13 mouse cellular contexts compared by ENCODE assay signal in the genomic region with DNA sequence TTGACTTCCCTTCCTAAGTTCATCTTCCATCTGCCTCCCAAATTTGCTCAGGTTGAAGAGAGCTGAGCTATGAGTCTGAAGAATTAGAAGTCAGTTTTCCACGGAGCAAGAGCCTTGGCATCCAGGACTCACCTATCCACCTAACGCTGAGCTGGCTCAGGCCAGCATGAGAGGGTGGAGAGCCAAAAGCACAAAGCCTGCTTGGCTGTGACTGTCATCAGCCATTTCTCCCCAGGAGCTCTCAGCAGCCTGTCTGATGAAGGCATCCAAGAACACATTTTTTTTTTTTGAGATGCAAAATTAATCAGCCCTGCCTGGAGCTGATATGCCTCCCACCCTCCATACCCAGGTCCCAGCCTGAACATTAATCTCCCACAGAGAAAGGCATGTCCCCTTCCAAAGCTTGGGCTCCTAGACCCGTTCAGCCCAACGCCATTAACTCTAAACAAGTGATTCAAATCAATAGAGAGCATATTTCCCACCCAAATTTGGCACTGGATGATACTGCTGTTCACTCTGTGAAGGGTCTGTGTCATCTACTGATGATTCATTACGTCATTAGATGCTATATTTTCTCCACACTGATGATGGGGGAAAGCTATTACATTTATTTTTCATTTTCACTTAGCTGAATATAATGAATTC.
DNase-seq lines count a peak whose midpoint lies in the region; ATAC-seq and TF ChIP-seq lines count a peak whose summit lies in the region.
"Had no signal": no experiment of that assay in that cellular context is flagged by ENCODE, and none has a peak within 500 bp of the region (broad histone marks: within the 10 kb centered on the region; RNA-seq: fewer than 3 reads in every experiment).

No protein-coding gene starts in this region.

- WGBS in midbrain, embryonic 12.5 days = 67% methylated on average over 5 of the region's 5 CpGs
- WGBS in midbrain, embryonic 11.5 days = 71% methylated on average over 5 of the region's 5 CpGs
- 52% methylated on average over 5 of the region's 5 CpGs for WGBS in forebrain, embryonic 14.5 days
- WGBS in midbrain, postnatal 0 days = 29% methylated on average over 5 of the region's 5 CpGs
- 71% methylated on average over 5 of the region's 5 CpGs for WGBS in heart, embryonic 12.5 days
- WGBS in embryonic facial prominence, embryonic 10.5 days = 78% methylated on average over 5 of the region's 5 CpGs

- H3K4me1 ChIP-seq in midbrain, embryonic 12.5 days = peaks cover 6% of the 10 kb centered on the region; the same call in 1 of the 2 replicates
- peaks cover 6% of the 10 kb centered on the region; the same call in 1 of the 2 replicates for H3K4me1 ChIP-seq in midbrain, embryonic 11.5 days (ENCODE audit: control insufficient read depth, insufficient read depth, low read length)
- peaks cover 3% of the 10 kb centered on the region; the same call in 1 of the 2 replicates for H3K4me1 ChIP-seq in forebrain, embryonic 14.5 days (ENCODE audit: control insufficient read depth, insufficient read depth, low read length)
- H3K4me1 ChIP-seq in midbrain, postnatal 0 days (ENCODE audit: insufficient read depth, low read length) = peaks cover 15% of the 10 kb centered on the region
- peaks cover 24% of the 10 kb centered on the region for H3K4me1 ChIP-seq in heart, embryonic 12.5 days (replicated peaks)
- no peaks in the 10 kb centered on the region; the same call in 1 of the 2 replicates for H3K4me1 ChIP-seq in embryonic facial prominence, embryonic 10.5 days
- H3K4me1 ChIP-seq: embryonic facial prominence, embryonic 12.5 days had no signal

- ATAC-seq in midbrain, embryonic 12.5 days (ENCODE audit: low FRiP score, low read depth) = peak; percentile 52
- no peak for ATAC-seq in midbrain, embryonic 11.5 days (ENCODE audit: low FRiP score)
- ATAC-seq in forebrain, embryonic 14.5 days = peak; percentile 52
- ATAC-seq in midbrain, postnatal 0 days (ENCODE audit: low FRiP score) = peak; percentile 83
- ATAC-seq in heart, embryonic 12.5 days (ENCODE audit: insufficient number of reproducible peaks, low FRiP score) = no peak

- H3K27me3 ChIP-seq in midbrain, embryonic 12.5 days = no peaks in the 10 kb centered on the region; the same call in 1 of the 2 replicates
- H3K27me3 ChIP-seq in midbrain, embryonic 11.5 days (ENCODE audit: control insufficient read depth, insufficient read depth, low read length) = no peaks in the 10 kb centered on the region
- H3K27me3 ChIP-seq in forebrain, embryonic 14.5 days (replicated peaks; ENCODE audit: control insufficient read depth, insufficient read depth, low read length) = no peaks in the 10 kb centered on the region
- no peaks in the 10 kb centered on the region for H3K27me3 ChIP-seq in midbrain, postnatal 0 days (ENCODE audit: insufficient read depth, low read length)
- H3K27me3 ChIP-seq in heart, embryonic 12.5 days (replicated peaks) = no peaks in the 10 kb centered on the region
- no peaks in the 10 kb centered on the region for H3K27me3 ChIP-seq in embryonic facial prominence, embryonic 10.5 days (replicated peaks; ENCODE audit: low read depth, poor library complexity, severe bottlenecking)
- H3K27me3 ChIP-seq: embryonic facial prominence, embryonic 12.5 days had no signal

- no peaks in the 10 kb centered on the region for H3K36me3 ChIP-seq in midbrain, embryonic 12.5 days
- no peaks in the 10 kb centered on the region for H3K36me3 ChIP-seq in midbrain, embryonic 11.5 days (ENCODE audit: control insufficient read depth, insufficient read depth, low read length)
- H3K36me3 ChIP-seq in forebrain, embryonic 14.5 days (ENCODE audit: control insufficient read depth, insufficient read depth, low read length) = no peaks in the 10 kb centered on the region
- no peaks in the 10 kb centered on the region for H3K36me3 ChIP-seq in midbrain, postnatal 0 days (ENCODE audit: insufficient read depth, low read length)
- no peaks in the 10 kb centered on the region for H3K36me3 ChIP-seq in heart, embryonic 12.5 days
- H3K36me3 ChIP-seq in embryonic facial prominence, embryonic 10.5 days (replicated peaks) = no peaks in the 10 kb centered on the region
- H3K36me3 ChIP-seq: embryonic facial prominence, embryonic 12.5 days had no signal

- H3K4me3 ChIP-seq in midbrain, embryonic 12.5 days = no peak overlapping the region
- no peak overlapping the region for H3K4me3 ChIP-seq in midbrain, embryonic 11.5 days (ENCODE audit: low read depth, low read length)
- H3K4me3 ChIP-seq in forebrain, embryonic 14.5 days (ENCODE audit: low read depth, low read length) = no peak overlapping the region
- H3K4me3 ChIP-seq in midbrain, postnatal 0 days (ENCODE audit: low read depth, low read length) = no peak overlapping the region
- H3K4me3 ChIP-seq in heart, embryonic 12.5 days = no peak overlapping the region
- H3K4me3 ChIP-seq in embryonic facial prominence, embryonic 10.5 days = no peak overlapping the region
- H3K4me3 ChIP-seq: embryonic facial prominence, embryonic 12.5 days had no signal

- no peak for DNase-seq in midbrain, embryonic 11.5 days (ENCODE audit: low spot score, missing footprints)
- peak; percentile 56 for DNase-seq in cerebellum, adult 9-11 months
- DNase-seq in forebrain, embryonic 14.5 days (ENCODE audit: low spot score) = no peak
- DNase-seq in midbrain, postnatal 0 days (ENCODE audit: low spot score) = no peak
- DNase-seq in adrenal gland, adult 18-20 months (ENCODE audit: low spot score in 2 of 2) = no peak
- no peak for DNase-seq in embryonic facial prominence, embryonic 10.5 days (ENCODE audit: low spot score)
- DNase-seq: gastrocnemius, postnatal 10 days; kidney, adult 11 months; spleen, adult 18-20 months; thymus, adult 18-20 months had no signal

- H3K9ac ChIP-seq in midbrain, embryonic 12.5 days (replicated peaks) = no peak overlapping the region
- no peak overlapping the region for H3K9ac ChIP-seq in midbrain, embryonic 11.5 days (ENCODE audit: low read length)
- no peak overlapping the region for H3K9ac ChIP-seq in forebrain, embryonic 14.5 days (ENCODE audit: low read length)
- H3K9ac ChIP-seq in midbrain, postnatal 0 days (replicated peaks; ENCODE audit: low read length, poor library complexity, severe bottlenecking) = peak overlapping the region; percentile 48; the same call in 1 of the 2 replicates
- H3K9ac ChIP-seq in heart, embryonic 12.5 days = no peak overlapping the region
- H3K9ac ChIP-seq: embryonic facial prominence, embryonic 12.5 days had no signal

- H3K4me2 ChIP-seq in midbrain, embryonic 12.5 days (replicated peaks) = no peak overlapping the region
- H3K4me2 ChIP-seq in midbrain, embryonic 11.5 days = no peak overlapping the region
- 0 out of 2 replicates have a peak overlapping the region, but pooled peaks have one; percentile 4 for H3K4me2 ChIP-seq in forebrain, embryonic 14.5 days (ENCODE audit: low read length)
- H3K4me2 ChIP-seq in midbrain, postnatal 0 days (ENCODE audit: low read depth, low read length, poor library complexity, severe bottlenecking) = no peak overlapping the region; the same call in 1 of the 2 replicates
- no peak overlapping the region for H3K4me2 ChIP-seq in heart, embryonic 12.5 days
- H3K4me2 ChIP-seq: embryonic facial prominence, embryonic 12.5 days had no signal

- no peak for TF ChIP-seq CTCF in midbrain, postnatal 0 days (IDR thresholded peaks at IDR 0.05)

- H3K9me3 ChIP-seq in midbrain, embryonic 12.5 days = no peaks in the 10 kb centered on the region
- no peaks in the 10 kb centered on the region for H3K9me3 ChIP-seq in midbrain, embryonic 11.5 days (ENCODE audit: control insufficient read depth, low read length)
- H3K9me3 ChIP-seq in forebrain, embryonic 14.5 days (replicated peaks; ENCODE audit: control insufficient read depth, low read length) = no peaks in the 10 kb centered on the region
- no peaks in the 10 kb centered on the region for H3K9me3 ChIP-seq in midbrain, postnatal 0 days (ENCODE audit: low read length)
- no peaks in the 10 kb centered on the region for H3K9me3 ChIP-seq in heart, embryonic 12.5 days (replicated peaks)
- no peaks in the 10 kb centered on the region for H3K9me3 ChIP-seq in embryonic facial prominence, embryonic 10.5 days
- H3K9me3 ChIP-seq: embryonic facial prominence, embryonic 12.5 days had no signal

- H3K27ac ChIP-seq in midbrain, embryonic 12.5 days (replicated peaks) = no peak overlapping the region; the same call in 1 of the 2 replicates
- no peak overlapping the region for H3K27ac ChIP-seq in midbrain, embryonic 11.5 days (ENCODE audit: low read depth, low read length)
- peak overlapping the region; percentile 84 for H3K27ac ChIP-seq in forebrain, embryonic 14.5 days (ENCODE audit: low read depth, low read length)
- H3K27ac ChIP-seq in midbrain, postnatal 0 days (ENCODE audit: low read depth, low read length) = peak overlapping the region; percentile 93
- no peak overlapping the region for H3K27ac ChIP-seq in heart, embryonic 12.5 days (ENCODE audit: poor library complexity, severe bottlenecking)
- no peak overlapping the region for H3K27ac ChIP-seq in embryonic facial prominence, embryonic 10.5 days (replicated peaks)
- H3K27ac ChIP-seq: embryonic facial prominence, embryonic 12.5 days had no signal

Comparison
In these comparisons a context has a peak if more than half of its experiments do, and no peak if none do; other contexts are left out.
1. ATAC-seq: peak in midbrain, embryonic 12.5 days (single experiment), forebrain, embryonic 14.5 days (single experiment) and midbrain, postnatal 0 days (single experiment); none in midbrain, embryonic 11.5 days (single experiment) and heart, embryonic 12.5 days (single experiment).
2. H3K27ac ChIP-seq: peak in forebrain, embryonic 14.5 days (single experiment) and midbrain, postnatal 0 days (single experiment); none in midbrain, embryonic 12.5 days (single experiment), midbrain, embryonic 11.5 days (single experiment), heart, embryonic 12.5 days (single experiment) and embryonic facial prominence, embryonic 10.5 days (single experiment).